Mouse (Mus musculus) megakaryocyte, embryonic 14.5 days (primary cell): ENCODE results near the gene Utp14b.

Experiments
- FLI1 ChIP-seq: IDR thresholded peaks from 2 replicates; pipeline ENCODE4 v1.6.1; 2012; ENCODE audit warnings: low read length, inconsistent platforms, mixed read lengths
- GATA1 ChIP-seq: IDR thresholded peaks from 3 replicates; pipeline ENCODE4 v1.6.1; 2012; ENCODE audit warnings: mixed read lengths, low read length, inconsistent platforms, borderline replicate concordance

DNA sequence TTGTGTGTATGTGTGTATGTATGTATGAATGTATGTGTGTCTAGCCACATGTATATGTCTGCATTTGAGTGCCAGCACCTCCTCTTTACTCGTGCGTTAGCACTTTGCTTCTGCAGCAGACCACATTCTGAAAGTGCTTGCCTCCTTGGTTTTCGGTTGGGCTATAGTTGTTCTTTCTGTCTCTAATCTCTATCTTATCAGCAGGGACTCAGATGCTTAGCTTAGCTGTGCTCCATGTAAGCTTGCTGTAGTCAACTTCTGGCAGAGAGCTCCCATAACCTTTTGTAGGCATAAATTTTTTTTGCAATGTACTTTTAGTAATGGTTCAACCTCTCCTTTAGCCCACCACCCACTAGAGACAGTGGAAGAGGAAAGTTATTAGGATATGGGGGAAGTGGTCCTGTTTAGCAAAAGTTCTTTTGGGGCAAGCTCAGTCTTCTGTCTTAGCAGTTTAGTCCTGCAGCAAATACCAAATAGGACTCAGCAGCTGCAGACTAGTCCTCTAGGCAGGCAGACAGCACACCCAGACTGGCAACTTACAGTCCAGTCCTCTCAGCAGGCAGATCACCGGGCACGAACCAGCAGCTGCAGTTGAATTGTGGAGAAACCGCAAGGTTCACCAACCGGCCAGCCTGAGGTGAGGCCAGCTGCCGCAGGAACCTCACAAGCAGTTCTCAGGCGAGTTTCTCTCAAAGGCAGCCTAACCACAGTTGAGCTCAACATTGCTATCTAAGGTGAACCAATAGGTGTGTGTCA lies 36.8 kb downstream of the Utp14b start:
- TF ChIP-seq GATA1 (no peak), FLI1 (no peak)
